Mouse (Mus musculus): ENCODE results near the gene Pate2. TPM values are rescaled to one million over a fixed set of nuclear protein-coding genes. Genes with fewer than 3 reads are reported as not detected.
"Not testable (repeated sequence)": the region's sequence is repeated elsewhere in the genome, so short reads cannot be mapped to it uniquely, and the experiment has no call there.

The Pate2 gene
- polyA plus RNA-seq, 1 experiment from 2014 or later = 0.75 TPM

DNA sequence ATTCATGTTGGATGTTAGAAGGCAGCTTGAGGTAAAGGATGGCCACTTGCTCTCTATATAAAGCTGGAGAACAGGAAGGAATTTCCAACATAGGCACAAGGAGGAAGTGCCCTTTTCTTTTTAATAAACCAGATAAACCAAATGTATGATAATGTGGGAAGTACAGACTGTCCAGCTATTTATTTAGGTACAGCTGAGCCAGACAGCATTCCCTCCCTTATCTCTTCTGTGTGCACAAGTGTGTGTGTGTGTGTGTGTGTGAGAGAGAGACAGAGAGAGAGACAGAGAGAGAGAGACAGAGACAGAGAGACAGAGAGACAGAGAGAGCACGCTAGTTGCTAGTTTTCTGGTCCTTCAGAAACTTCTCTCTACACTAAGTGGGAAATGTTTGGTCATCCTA lies 41.8 kb downstream of the Pate2 start, which contains the start of gene Pate4:
Gene Pate4 (minus strand): TSS at position 101 of the 400 bp plus-strand sequence.
- H3K4me2 ChIP-seq (ENCODE audit: low read depth, low read length, severe bottlenecking) = no peak within 1 kb of the TSS
- H3K27ac ChIP-seq (ENCODE audit: low read depth, low read length) = no peak within 1 kb of the TSS
- no peaks in the 10 kb centered on the region for H3K36me3 ChIP-seq (ENCODE audit: control insufficient read depth, insufficient read depth, low read length)
- no peak within 1 kb of the TSS for H3K9ac ChIP-seq (ENCODE audit: low read length)
- H3K4me1 ChIP-seq (replicated peaks; ENCODE audit: control insufficient read depth, insufficient read depth, low read length) = no peaks in the 10 kb centered on the region
- WGBS = 75% methylated on average over 1 of the region's 1 CpGs
- ATAC-seq (replicated peaks; ENCODE audit: low FRiP score) (no peak), DNase-seq (ENCODE audit: low spot score) (no peak)
- H3K9me3 ChIP-seq (ENCODE audit: control insufficient read depth, low read length) = no peaks in the 10 kb centered on the region
- no peak within 1 kb of the TSS for H3K4me3 ChIP-seq (ENCODE audit: low read depth, low read length)
- no peaks in the 10 kb centered on the region for H3K27me3 ChIP-seq (ENCODE audit: control insufficient read depth, insufficient read depth, low read length)

DNA sequence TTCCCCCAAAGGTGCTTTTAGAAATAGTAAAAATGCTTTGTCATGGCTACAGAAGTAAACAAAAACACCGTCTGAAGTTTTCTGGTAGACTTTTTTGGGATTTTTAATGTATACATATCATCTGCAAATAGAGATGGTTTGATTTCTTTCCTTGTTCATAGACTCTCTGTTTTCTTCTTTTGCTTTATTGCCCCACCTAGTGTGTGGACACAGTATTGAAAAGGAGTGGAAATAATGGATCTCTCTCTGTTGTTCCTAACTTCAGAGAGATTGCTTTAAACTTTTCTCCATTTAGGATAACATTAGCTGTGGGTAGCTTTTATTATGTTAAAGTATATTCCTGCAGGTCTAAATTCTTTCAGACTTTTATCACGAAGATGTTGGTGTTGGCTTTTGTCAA lies 43.9 kb downstream of the Pate2 start:
- Histone ChIP-seq H3K9me3 (ENCODE audit: control insufficient read depth, low read length) (no peaks in the 10 kb centered on the region), H3K36me3 (ENCODE audit: control insufficient read depth, insufficient read depth, low read length) (no peaks in the 10 kb centered on the region), H3K4me1 (replicated peaks; ENCODE audit: control insufficient read depth, insufficient read depth, low read length) (no peaks in the 10 kb centered on the region), H3K4me3 (ENCODE audit: low read depth, low read length) (no peak overlapping the region), H3K4me2 (ENCODE audit: low read depth, low read length, severe bottlenecking) (no peak overlapping the region), H3K27ac (ENCODE audit: low read depth, low read length) (no peak overlapping the region), H3K27me3 (ENCODE audit: control insufficient read depth, insufficient read depth, low read length) (no peaks in the 10 kb centered on the region), H3K9ac (ENCODE audit: low read length) (no peak overlapping the region)
- ATAC-seq (replicated peaks; ENCODE audit: low FRiP score) (no peak), DNase-seq (ENCODE audit: low spot score) (no peak)
- 41% methylated on average over 2 of the region's 2 CpGs for WGBS

DNA sequence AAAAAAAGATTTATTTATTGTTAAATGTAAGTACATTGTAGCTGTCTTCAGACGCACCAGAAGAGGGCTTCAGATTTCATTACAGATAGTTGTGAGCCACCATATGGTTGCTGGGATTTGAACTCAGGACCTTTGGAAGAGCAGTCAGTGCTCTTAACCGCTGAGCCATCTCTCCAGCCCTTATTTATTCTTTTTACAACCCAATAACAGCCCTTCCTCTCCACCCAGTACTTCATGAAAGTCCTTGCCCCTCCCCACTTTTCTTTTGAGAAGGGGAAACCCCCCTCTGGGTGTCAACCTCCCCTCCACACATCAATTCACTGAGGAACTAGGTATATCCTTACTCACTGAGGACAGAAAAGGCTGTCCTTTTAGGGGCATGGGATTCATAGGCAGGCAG lies 46.7 kb downstream of the Pate2 start:
- H3K9ac ChIP-seq (ENCODE audit: low read length); H3K36me3 ChIP-seq (ENCODE audit: control insufficient read depth, insufficient read depth, low read length); H3K27me3 ChIP-seq (ENCODE audit: control insufficient read depth, insufficient read depth, low read length); H3K4me3 ChIP-seq (ENCODE audit: low read depth, low read length); H3K4me2 ChIP-seq (ENCODE audit: low read depth, low read length, severe bottlenecking); H3K9me3 ChIP-seq (ENCODE audit: control insufficient read depth, low read length); H3K27ac ChIP-seq (ENCODE audit: low read depth, low read length); ATAC-seq (replicated peaks; ENCODE audit: low FRiP score); DNase-seq (ENCODE audit: low spot score); H3K4me1 ChIP-seq (replicated peaks; ENCODE audit: control insufficient read depth, insufficient read depth, low read length): not testable (repeated sequence)
- WGBS = 69% methylated on average over 2 of the region's 2 CpGs

DNA sequence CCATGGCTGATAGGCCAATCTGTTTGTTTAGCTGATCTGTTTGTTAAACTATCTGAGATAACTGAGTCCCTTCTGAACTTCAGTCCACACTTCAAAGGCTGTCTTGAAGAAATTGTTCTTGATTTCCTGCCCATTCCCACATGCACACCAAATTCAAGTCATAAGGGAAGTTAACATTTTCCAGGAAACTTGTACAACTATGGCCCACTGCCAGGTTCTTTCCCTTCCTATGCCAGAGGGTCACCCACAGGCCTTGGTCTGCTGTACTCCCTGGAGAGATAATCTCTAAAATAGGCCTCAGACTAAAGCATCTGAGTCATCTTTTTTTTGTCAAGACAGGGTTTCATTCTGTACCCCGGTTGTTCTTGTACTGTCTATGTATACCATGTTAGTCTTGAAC lies 62.9 kb downstream of the Pate2 start:
- ATAC-seq (replicated peaks; ENCODE audit: low FRiP score) (no peak), DNase-seq (ENCODE audit: low spot score) (no peak)
- no peaks in the 10 kb centered on the region for H3K4me1 ChIP-seq (replicated peaks; ENCODE audit: control insufficient read depth, insufficient read depth, low read length)
- no peak overlapping the region for H3K4me3 ChIP-seq (ENCODE audit: low read depth, low read length)
- no peaks in the 10 kb centered on the region for H3K36me3 ChIP-seq (ENCODE audit: control insufficient read depth, insufficient read depth, low read length)
- H3K27ac ChIP-seq (ENCODE audit: low read depth, low read length) = no peak overlapping the region
- no peak overlapping the region for H3K4me2 ChIP-seq (ENCODE audit: low read depth, low read length, severe bottlenecking)
- no peaks in the 10 kb centered on the region for H3K9me3 ChIP-seq (ENCODE audit: control insufficient read depth, low read length)
- no peak overlapping the region for H3K9ac ChIP-seq (ENCODE audit: low read length)
- 96% methylated on average over 1 of the region's 1 CpGs for WGBS
- H3K27me3 ChIP-seq (ENCODE audit: control insufficient read depth, insufficient read depth, low read length) = no peaks in the 10 kb centered on the region

DNA sequence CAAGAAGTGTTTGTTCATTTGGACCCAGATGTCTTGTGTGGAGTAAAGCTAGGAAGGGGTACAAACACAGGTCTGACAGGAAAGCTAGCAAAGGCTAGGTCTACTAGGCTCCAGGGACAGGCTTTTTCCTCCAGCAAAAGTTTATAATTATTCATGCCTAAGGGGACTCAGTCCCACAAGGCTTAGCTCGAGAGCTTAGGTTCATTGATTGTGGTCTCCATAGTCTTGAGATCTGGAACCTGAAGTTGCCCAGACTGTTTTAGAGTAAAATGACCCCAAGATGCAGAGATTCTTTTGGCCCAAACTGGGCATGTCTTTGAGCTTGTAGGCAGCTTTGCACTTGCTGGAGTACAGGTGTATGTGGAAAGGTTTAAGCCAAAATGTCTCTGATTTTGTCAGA lies 78.0 kb downstream of the Pate2 start, which contains the start of gene Pate3:
Gene Pate3 (minus strand): TSS at position 101 of the 400 bp plus-strand sequence.
- no peaks in the 10 kb centered on the region for H3K36me3 ChIP-seq (ENCODE audit: control insufficient read depth, insufficient read depth, low read length)
- no peak within 1 kb of the TSS for H3K4me3 ChIP-seq (ENCODE audit: low read depth, low read length)
- H3K9ac ChIP-seq (ENCODE audit: low read length) = no peak within 1 kb of the TSS
- H3K27ac ChIP-seq (ENCODE audit: low read depth, low read length) = no peak within 1 kb of the TSS
- DNase-seq (ENCODE audit: low spot score) (no peak), ATAC-seq (replicated peaks; ENCODE audit: low FRiP score) (no peak)
- H3K27me3 ChIP-seq (ENCODE audit: control insufficient read depth, insufficient read depth, low read length) = no peaks in the 10 kb centered on the region
- H3K4me1 ChIP-seq (replicated peaks; ENCODE audit: control insufficient read depth, insufficient read depth, low read length) = no peaks in the 10 kb centered on the region
- no peak within 1 kb of the TSS for H3K4me2 ChIP-seq (ENCODE audit: low read depth, low read length, severe bottlenecking)
- WGBS = 61% methylated on average over 1 of the region's 1 CpGs
- H3K9me3 ChIP-seq (ENCODE audit: control insufficient read depth, low read length) = no peaks in the 10 kb centered on the region

DNA sequence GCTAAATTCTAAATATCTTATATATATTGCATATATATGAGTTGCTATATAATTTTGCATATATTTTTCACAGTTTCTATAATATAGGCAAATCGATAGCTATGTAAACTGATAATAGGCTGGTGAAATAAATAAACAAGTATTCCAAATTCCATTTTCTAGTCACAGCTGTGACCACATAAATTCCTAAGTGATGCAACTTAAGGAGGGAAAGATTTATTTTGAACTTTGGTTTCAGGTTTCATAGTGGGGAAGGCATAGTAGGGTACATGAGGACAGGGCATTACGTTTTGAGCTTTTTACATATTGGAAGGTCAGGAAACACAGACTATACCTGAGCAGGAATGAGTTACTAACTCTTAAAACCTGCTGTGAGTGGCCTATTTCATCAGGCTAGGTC lies 103.5 kb downstream of the Pate2 start:
- no peaks in the 10 kb centered on the region; the same call in 1 of the 2 replicates for H3K9me3 ChIP-seq (ENCODE audit: control insufficient read depth, low read length)

DNA sequence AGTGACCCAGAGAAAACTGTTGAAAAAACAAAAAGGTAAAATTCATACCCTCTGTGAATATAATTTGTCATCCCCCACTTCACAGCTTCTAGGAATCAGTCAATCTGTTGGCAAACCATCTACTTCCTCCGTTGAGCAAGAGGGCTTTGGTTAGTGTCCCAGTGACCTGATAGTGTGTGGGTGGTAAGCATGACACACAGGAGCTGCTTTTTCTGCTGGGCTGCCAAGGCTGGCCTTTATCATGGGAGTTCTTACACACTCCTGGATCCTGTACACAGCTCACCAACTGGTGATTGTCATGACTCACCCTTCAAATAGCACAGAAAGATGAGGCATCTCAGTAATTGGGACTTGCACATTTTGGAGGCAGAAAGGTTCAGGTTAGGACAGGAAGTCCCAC lies 116.9 kb downstream of the Pate2 start, which contains the start of gene Pate1:
Gene Pate1 (minus strand): TSS at position 378 of the 400 bp plus-strand sequence.
- Histone ChIP-seq H3K9ac (ENCODE audit: low read length) (no peak within 1 kb of the TSS), H3K4me1 (replicated peaks; ENCODE audit: control insufficient read depth, insufficient read depth, low read length) (no peaks in the 10 kb centered on the region), H3K4me3 (ENCODE audit: low read depth, low read length) (no peak within 1 kb of the TSS), H3K27ac (ENCODE audit: low read depth, low read length) (no peak within 1 kb of the TSS), H3K9me3 (ENCODE audit: control insufficient read depth, low read length) (no peaks in the 10 kb centered on the region; the same call in 1 of the 2 replicates), H3K36me3 (ENCODE audit: control insufficient read depth, insufficient read depth, low read length) (no peaks in the 10 kb centered on the region), H3K4me2 (ENCODE audit: low read depth, low read length, severe bottlenecking) (no peak within 1 kb of the TSS), H3K27me3 (ENCODE audit: control insufficient read depth, insufficient read depth, low read length) (no peaks in the 10 kb centered on the region)
- WGBS = 70% methylated on average over 1 of the region's 1 CpGs
- no peak for DNase-seq (ENCODE audit: low spot score)
- ATAC-seq (replicated peaks; ENCODE audit: low FRiP score) = no peak

More for the DNA sequence above, 103.5 kb downstream of the Pate2 start:
- Histone ChIP-seq H3K36me3 (ENCODE audit: control insufficient read depth, insufficient read depth, low read length) (no peaks in the 10 kb centered on the region), H3K4me1 (replicated peaks; ENCODE audit: control insufficient read depth, insufficient read depth, low read length) (no peaks in the 10 kb centered on the region), H3K9ac (ENCODE audit: low read length) (no peak overlapping the region), H3K4me2 (ENCODE audit: low read depth, low read length, severe bottlenecking) (no peak overlapping the region), H3K27me3 (ENCODE audit: control insufficient read depth, insufficient read depth, low read length) (no peaks in the 10 kb centered on the region), H3K4me3 (ENCODE audit: low read depth, low read length) (no peak overlapping the region), H3K27ac (ENCODE audit: low read depth, low read length) (no peak overlapping the region)
- 92% methylated on average over 2 of the region's 2 CpGs for WGBS
- no peak for DNase-seq (ENCODE audit: low spot score)
- ATAC-seq (replicated peaks; ENCODE audit: low FRiP score) = no peak

DNA sequence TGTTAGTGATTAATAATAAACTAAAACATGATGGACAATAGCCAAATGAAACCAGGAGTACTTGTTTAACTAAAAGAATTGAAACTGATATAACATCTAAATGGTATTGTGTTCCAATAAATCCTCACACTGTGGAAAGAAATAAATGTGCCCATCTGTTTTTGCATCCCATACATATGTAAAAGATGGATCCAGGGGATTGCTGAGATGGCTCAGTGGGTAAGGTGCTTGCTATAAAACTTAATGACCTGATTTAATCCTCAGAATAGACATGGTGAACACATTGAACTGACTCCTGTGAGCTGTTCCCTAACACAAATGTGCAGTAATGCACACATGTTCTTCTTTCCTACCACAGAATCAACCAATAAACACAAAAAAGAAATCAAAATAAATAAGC lies 121.8 kb downstream of the Pate2 start:
- Histone ChIP-seq H3K36me3 (ENCODE audit: control insufficient read depth, insufficient read depth, low read length) (no peaks in the 10 kb centered on the region), H3K4me1 (replicated peaks; ENCODE audit: control insufficient read depth, insufficient read depth, low read length) (no peaks in the 10 kb centered on the region), H3K27ac (ENCODE audit: low read depth, low read length) (no peak overlapping the region), H3K4me2 (ENCODE audit: low read depth, low read length, severe bottlenecking) (no peak overlapping the region), H3K4me3 (ENCODE audit: low read depth, low read length) (no peak overlapping the region), H3K9ac (ENCODE audit: low read length) (no peak overlapping the region), H3K9me3 (ENCODE audit: control insufficient read depth, low read length) (no peaks in the 10 kb centered on the region; the same call in 1 of the 2 replicates), H3K27me3 (ENCODE audit: control insufficient read depth, insufficient read depth, low read length) (no peaks in the 10 kb centered on the region)
- no peak for ATAC-seq (replicated peaks; ENCODE audit: low FRiP score)
- no peak for DNase-seq (ENCODE audit: low spot score)

DNA sequence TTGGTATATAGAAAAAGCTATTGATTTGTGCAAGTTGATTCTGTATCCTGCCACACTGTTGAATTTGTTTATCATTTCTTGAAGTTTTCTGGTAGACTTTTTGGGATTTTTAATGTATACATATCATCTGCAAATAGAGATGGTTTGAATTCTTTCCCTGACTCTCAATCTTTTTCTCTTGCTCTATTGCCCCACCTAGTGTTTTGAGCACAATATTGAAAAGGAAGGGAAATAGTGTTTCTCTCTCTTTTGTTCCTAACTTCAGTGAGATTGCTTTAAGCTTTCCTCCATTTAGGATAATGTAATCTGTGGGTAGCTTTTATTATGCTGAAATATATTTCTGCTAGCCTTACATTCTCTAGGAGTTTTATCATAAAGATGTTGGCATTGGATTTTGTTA lies 137.2 kb downstream of the Pate2 start:
- Histone ChIP-seq H3K9me3 (ENCODE audit: control insufficient read depth, low read length) (no peaks in the 10 kb centered on the region), H3K36me3 (ENCODE audit: control insufficient read depth, insufficient read depth, low read length) (no peaks in the 10 kb centered on the region), H3K9ac (ENCODE audit: low read length) (no peak overlapping the region), H3K27ac (ENCODE audit: low read depth, low read length) (no peak overlapping the region), H3K4me3 (ENCODE audit: low read depth, low read length) (no peak overlapping the region), H3K4me2 (ENCODE audit: low read depth, low read length, severe bottlenecking) (no peak overlapping the region), H3K4me1 (replicated peaks; ENCODE audit: control insufficient read depth, insufficient read depth, low read length) (no peaks in the 10 kb centered on the region), H3K27me3 (ENCODE audit: control insufficient read depth, insufficient read depth, low read length) (no peaks in the 10 kb centered on the region)
- no peak for DNase-seq (ENCODE audit: low spot score)
- ATAC-seq (replicated peaks; ENCODE audit: low FRiP score) = no peak

All from forebrain, embryonic 11.5 days (tissue).